Mouse (Mus musculus): Measurements from ENCODE around the gene Astn2. TPM values are rescaled to one million over a fixed set of nuclear protein-coding genes. Genes with fewer than 3 reads are reported as not detected.

Gene Astn2
- polyA plus RNA-seq, 1 experiment: not detected

DNA sequence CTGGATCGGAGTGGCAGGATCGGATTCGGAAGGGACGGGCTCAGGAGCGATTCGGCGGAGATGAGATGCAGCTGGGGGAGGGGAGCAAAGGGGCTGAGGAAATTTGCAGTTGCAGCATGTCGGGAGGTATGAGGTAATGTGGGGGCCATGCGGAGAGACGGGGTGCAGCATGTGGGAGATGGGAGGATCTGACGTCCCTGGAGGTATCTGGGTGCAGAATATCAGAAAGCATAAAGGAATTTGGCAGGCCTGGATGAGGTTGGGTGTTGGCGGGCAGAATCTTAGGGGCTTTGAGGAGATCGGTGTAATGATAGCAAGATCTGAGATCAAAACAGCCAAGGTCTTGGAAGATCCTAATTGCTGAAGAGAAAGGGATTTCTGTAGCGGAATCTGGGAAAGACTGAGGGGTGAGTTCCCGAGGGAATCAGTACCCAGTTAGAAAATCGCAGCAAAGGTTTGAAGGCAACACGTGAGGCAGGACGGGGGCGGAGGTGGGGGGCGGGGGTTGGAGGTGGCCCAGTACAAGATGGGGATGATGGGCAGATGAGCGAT is 799.2 kb downstream of the Astn2 start:
- no peak for TF ChIP-seq GATA1 (IDR thresholded peaks at IDR 0.05; ENCODE audit: low read length)

DNA sequence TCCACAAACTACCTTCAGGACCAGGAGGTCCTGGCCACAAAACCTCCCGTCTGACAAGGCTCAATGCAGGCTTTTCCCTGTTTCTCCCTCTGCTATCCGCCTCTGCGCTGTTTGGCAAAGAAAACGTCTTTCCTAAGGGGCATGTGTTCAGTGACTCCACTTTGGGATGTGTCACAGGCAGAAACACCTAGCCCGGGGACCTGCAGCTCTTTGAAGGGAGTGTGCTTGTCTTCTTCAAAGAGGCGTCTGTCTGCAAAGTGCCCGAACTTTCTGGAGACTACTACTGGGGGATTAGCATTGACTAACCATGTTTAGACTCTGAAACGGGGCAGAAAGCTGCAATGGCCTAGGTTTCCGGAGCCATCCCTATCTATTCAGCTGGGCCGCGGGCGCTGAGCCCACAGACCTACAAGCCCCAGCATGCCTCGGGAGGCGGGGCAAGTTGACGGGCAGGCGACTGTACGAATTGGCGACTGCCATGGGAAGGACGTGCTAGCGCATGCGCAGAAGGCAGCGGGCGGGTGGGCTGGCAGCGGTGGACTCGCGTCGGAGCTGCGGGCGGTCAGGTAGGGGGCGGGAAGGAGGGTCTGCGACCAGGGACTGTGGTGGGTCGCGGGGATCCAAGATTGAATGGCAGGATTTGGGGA is 799.8 kb downstream of the Astn2 start, which contains the start of gene Trim32:
Gene Trim32, plus strand, starts transcription at position 483 of the 647 bp plus-strand sequence.
- TF ChIP-seq GATA1 (IDR thresholded peaks at IDR 0.05; ENCODE audit: low read length): no peak

- TF ChIP-seq GATA1 (IDR thresholded peaks at IDR 0.05; ENCODE audit: low read length): no peak
These were observed 809.6 kb downstream of the Astn2 start for GRCm38 (mm10) chr4:65594601-65595369.

- no peak for TF ChIP-seq GATA1 (IDR thresholded peaks at IDR 0.05; ENCODE audit: low read length)
These were observed 814.6 kb downstream of the Astn2 start for GRCm38 (mm10) chr4:65589780-65590179.

DNA sequence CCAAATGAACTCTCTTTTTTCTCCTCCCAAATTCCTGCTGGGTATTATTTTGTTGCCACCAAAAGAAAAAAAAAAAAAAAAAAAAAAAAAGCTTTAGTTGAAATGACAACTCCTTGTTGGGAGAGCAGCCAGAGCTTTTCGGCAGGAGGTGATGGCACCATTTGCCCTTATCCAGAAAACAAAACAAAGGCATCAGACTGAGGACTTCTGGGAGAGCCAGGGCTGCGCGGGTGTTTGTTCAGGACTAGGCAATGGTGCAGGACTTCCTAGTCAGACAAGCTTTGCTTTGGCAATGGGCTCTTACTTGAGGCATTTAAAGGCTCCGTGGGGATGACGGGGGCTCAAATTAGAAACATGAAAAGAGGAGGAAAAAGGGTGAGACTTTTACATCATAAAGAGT is 817.5 kb downstream of the Astn2 start:
- TF ChIP-seq GATA1 (IDR thresholded peaks at IDR 0.05; ENCODE audit: low read length): no peak

DNA sequence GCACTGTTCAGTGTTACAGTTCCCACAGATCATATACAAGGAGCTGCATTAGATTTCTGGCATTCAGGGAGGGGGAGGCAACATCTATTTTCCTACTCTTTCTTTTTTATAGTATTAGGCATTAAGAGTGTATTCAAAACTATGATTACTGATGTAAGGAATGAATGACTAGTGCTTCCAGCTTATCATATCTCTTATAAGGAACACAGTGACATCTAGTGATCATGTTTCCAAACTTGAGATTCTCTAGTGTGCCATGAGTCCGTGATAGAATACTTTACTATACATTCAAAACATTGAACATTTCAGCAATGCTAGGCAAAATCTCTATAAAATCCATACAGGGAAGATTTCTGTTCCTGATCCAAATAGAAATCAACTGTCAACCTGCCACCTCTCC is 824.2 kb downstream of the Astn2 start:
- no peak for TF ChIP-seq GATA1 (IDR thresholded peaks at IDR 0.05; ENCODE audit: low read length)

DNA sequence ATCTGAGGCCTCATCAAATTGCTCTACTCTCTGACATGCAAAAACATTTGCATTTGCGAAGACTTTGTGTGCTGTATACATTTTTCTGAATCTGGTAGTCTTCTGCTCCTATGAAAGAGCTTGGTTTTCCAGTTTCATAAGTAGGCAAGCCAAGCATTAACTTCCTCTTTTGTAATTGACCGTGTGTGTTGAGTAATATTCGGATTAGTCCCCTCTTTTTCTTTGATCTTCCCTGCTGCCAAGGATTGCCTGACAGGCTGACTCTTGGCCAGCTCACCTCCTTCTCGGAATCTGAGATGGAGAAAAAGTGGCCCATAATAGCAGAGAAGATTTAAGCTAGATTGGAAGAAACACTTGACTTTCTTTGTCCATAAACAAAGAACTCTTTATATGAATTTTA is 838.9 kb downstream of the Astn2 start:
- TF ChIP-seq GATA1 (IDR thresholded peaks at IDR 0.05; ENCODE audit: low read length): no peak

DNA sequence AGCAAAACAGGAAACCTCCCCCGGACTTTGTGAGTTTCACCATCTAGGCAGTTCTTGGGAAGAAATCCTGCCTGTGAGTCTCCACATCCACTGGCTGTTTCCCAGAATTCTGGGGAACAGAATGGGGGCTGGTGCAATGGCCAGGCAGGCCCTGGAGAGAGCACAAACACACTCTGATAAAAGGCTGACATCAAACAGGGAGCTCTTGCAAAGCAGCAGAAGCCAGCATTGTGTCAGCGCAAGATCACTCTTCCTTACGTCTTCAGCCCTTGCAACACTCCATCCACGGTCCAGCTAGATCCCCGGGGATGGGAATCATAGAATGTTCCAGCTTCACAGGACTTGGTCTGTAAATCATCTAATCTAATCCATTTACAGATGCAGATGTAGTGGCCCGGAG is 855.9 kb downstream of the Astn2 start:
- no peak for TF ChIP-seq GATA1 (IDR thresholded peaks at IDR 0.05; ENCODE audit: low read length)

DNA sequence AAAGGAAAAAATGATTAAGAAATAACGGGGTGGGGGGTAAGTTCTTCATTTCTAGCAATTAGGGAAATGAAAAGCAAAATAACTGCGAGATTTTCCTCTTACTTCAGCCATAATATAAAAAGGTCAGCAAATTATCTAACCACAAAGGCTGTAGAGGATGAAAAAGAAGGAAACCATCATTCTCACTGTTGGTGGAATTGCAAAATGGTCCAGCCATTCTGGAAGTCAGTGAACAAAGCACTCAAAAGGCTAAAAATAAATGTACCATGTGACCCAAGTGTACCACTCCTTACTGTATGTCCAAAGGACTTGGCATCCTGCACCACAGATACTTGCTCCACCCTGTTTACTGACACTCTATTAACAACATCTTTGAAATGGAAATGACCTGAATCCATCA is 858.8 kb downstream of the Astn2 start:
- no peak for TF ChIP-seq GATA1 (IDR thresholded peaks at IDR 0.05; ENCODE audit: low read length)

DNA sequence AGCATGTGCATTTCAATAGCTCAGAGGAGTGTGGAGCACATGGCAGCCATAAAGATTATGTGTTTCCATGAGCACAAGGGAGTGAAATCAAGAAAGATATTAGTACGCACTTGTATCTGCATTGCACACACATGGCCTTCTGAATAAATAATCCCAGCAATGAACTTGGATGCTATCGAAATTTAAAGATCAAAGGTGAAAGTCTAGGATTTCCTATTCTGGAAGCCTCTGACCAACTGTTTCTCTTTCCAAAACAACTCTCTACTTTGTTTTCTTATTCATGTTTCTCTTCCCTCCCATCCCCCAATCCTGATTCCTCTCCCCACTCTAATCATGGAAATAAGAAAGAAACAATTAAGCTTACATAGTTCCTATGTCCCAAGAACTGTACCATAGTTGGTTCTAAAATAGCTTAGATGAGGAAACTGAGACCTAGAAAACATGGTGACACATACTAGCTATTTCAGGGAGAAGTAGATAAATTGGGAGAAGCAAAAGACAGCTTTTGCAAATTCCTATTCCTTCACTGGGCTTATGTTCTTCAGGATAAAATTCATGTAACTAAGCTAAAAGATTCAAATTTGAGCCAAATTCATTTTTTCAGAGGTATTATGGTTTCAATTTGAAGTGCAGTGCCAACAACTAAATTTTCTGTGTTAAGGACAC is 872.2 kb downstream of the Astn2 start:
- no peak for TF ChIP-seq GATA1 (IDR thresholded peaks at IDR 0.05; ENCODE audit: low read length)

DNA sequence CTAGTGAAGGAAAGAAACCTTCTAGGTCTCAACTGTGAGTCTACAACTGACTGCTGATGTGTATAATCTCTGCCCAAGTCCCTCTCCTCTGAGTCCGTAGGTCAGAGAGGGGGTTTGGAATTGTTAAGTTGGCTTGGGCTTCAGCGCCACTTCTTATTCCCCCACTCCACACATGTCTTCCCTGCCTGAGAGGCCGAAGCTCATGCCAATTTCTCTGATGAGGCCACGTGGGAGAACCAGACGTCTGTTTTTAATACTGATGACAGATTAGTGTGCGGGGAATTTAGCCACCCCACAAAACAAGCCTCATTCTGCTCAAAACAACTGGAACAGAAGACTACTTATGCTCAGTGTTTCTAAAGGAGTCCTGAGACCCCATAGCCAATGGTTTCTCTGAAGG is 872.8 kb downstream of the Astn2 start:
- TF ChIP-seq GATA1 (IDR thresholded peaks at IDR 0.05; ENCODE audit: low read length): no peak

DNA sequence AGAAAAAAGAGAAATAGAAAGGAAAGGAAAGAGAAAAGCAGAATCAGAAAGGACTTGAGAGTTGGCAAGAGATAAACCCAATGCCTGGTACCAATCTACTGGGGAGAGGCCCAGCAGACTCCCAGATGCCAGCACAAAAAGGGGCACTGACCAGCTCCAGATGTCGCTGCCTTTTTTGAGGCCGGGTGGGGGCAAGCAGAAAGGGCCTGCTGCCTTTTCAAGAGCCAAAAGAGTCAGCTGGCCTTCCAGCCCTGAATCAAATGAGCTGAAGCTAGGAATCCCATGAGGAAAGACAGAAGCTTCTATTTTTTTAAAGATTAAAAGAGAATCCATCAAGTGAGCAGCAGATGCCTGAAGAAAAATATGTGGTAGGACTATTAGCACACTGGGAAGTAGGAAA is 873.5 kb downstream of the Astn2 start:
- no peak for TF ChIP-seq GATA1 (IDR thresholded peaks at IDR 0.05; ENCODE audit: low read length)

DNA sequence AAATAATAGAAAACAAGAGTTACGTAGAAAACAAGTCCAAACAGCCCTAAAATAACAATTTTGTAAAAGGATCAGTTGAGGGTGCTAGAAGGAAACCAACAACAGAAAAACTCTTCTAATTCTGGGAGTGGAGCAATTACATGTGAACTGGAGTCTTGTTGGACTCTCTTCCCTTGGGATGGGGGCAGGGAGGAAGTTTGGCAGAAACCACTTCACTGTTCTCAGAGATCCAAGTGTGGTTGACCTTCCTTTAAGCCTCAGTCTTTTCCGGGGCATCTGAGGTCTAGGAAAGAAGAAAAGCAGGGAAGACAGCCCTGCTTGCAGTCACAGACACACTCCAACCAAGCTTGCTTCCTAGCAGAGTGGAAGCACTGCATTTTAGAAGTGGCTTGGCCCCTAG is 896.3 kb downstream of the Astn2 start:
- no peak for TF ChIP-seq GATA1 (IDR thresholded peaks at IDR 0.05; ENCODE audit: low read length)

GRCm38 (mm10) chr4:65506870-65507269 is 897.5 kb downstream of the Astn2 start:
- no peak for TF ChIP-seq GATA1 (IDR thresholded peaks at IDR 0.05; ENCODE audit: low read length)

DNA sequence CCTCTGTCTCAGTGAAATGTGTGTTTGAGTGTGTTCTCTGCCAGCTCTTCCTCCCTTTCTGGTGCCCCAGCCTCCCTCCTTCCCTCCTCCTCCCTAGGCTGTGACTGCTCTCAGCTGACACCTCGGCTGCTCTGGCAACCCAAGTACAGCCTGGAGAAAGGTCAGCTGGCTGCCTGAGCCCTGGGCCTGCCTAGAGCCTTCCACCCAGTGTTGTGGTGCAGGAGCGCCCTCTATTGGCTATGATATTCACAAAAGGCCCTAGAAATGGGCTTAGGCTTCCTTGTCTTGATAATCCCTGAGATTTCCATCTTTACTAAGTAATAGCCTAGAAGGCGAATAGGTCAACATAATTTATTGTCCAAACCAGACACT is 908.0 kb downstream of the Astn2 start:
- TF ChIP-seq GATA1 (IDR thresholded peaks at IDR 0.05; ENCODE audit: low read length): no peak
